Mouse (Mus musculus) heart, postnatal 25 days (tissue): ENCODE measurements around the gene Sars. TPM values are rescaled to one million over a fixed set of nuclear protein-coding genes. Genes with fewer than 3 reads are reported as not detected.

Experiments
- DNase-seq: peaks from one replicate; pipeline ENCODE4 v3.0.0; 2022; ENCODE audit warnings: low spot score
- intact Hi-C: fragments of 180-260 bp; cut with DNase I; formaldehyde crosslinking; loops from one replicate; pipeline ENCODE4 v1.15.1; 2025
- total RNA-seq, 2 experiments: library from RNA; stranded (reverse); gene quantifications; 2 replicates each; pipeline ENCODE4 v1.2.3; 2021

Gene Sars
- total RNA-seq, 2 experiments from 2014 or later = 80.8 to 81.5 TPM

GRCm38 (mm10) chr3:108401692-108402527 lies 43.1 kb downstream of the Sars start:
- DNase-seq = peak; percentile 66
- intact Hi-C loops = loop anchor here (2.0 to 10.0 kb wide), 3 partner anchors 45 to 363 kb away; partner anchors contain the start of genes Sars and Tmem167b

- no peak for DNase-seq
- intact Hi-C loops = loop anchor here (2.0 to 10.0 kb wide), 3 partner anchors 47 to 364 kb away; partner anchors contain the start of genes Sars and Tmem167b
Observed at GRCm38 (mm10) chr3:108400442-108400841, 44.6 kb downstream of the Sars start.

GRCm38 (mm10) chr3:108398281-108398680 lies 46.7 kb downstream of the Sars start:
- DNase-seq = no peak
- intact Hi-C loops = no loop called here

GRCm38 (mm10) chr3:108392793-108393192 lies 52.2 kb downstream of the Sars start:
- intact Hi-C loops = no loop called here
- no peak for DNase-seq

GRCm38 (mm10) chr3:108392299-108392698 lies 52.7 kb downstream of the Sars start:
- intact Hi-C loops = no loop called here

GRCm38 (mm10) chr3:108389111-108389545 lies 55.9 kb downstream of the Sars start:
- peak; percentile 80 for DNase-seq
- intact Hi-C loops = loop anchor here (1.0 to 5.0 kb wide), 3 partner anchors 107 to 227 kb away; partner anchors contain the start of gene Atxn7l2

More at GRCm38 (mm10) chr3:108392299-108392698, 52.7 kb downstream of the Sars start:
- DNase-seq = no peak

- DNase-seq = no peak
- intact Hi-C loops = loop anchor here (5.0 kb wide), 2 partner anchors 174 to 224 kb away; partner anchors contain the start of gene Atxn7l2
Observed at GRCm38 (mm10) chr3:108386186-108386585, 58.8 kb downstream of the Sars start.

GRCm38 (mm10) chr3:108384425-108384824 lies 60.6 kb downstream of the Sars start:
- intact Hi-C loops = no loop called here

GRCm38 (mm10) chr3:108383485-108384354 lies 61.3 kb downstream of the Sars start, which contains the start of gene Psrc1:
TSS of gene Psrc1 (plus strand) at chr3:108383839.
- DNase-seq = peak; percentile 81
- intact Hi-C loops = no loop called here

More at GRCm38 (mm10) chr3:108384425-108384824, 60.6 kb downstream of the Sars start:
- DNase-seq = no peak

- intact Hi-C loops = no loop called here
- DNase-seq = no peak
Observed at GRCm38 (mm10) chr3:108381945-108382875, 62.8 kb downstream of the Sars start.

GRCm38 (mm10) chr3:108380695-108381094 lies 64.3 kb downstream of the Sars start:
- intact Hi-C loops = no loop called here
- DNase-seq = no peak

GRCm38 (mm10) chr3:108378875-108379663 lies 65.9 kb downstream of the Sars start:
- intact Hi-C loops = no loop called here
- DNase-seq = no peak

Other genes starting within 250 kb of the Sars start
- 1 to 10 TPM; 4.9 to 5.1 TPM for gene Cyb561d1, start 244.0 kb downstream of the Sars start, total RNA-seq
- 1 to 10 TPM; 2.4 to 3.3 TPM for gene Atxn7l2, start 234.3 kb downstream of the Sars start, total RNA-seq
- under 1 TPM; 0.57 to 0.87 TPM for gene Sypl2, start 218.6 kb downstream of the Sars start, total RNA-seq
- 10 to 100 TPM; 52.5 to 53.8 TPM for gene Psma5, start 188.3 kb downstream of the Sars start, total RNA-seq
- gene Sort1, start 161.1 kb downstream of the Sars start, total RNA-seq = 10 to 100 TPM; 17.1 to 18.9 TPM
- gene Mybphl, start 80.3 kb downstream of the Sars start, total RNA-seq = 10 to 100 TPM; 58.9 to 60.3 TPM
- gene Psrc1, start 61.4 kb downstream of the Sars start, total RNA-seq = under 1 TPM; 0.16 to 0.45 TPM
- gene Celsr2, start 29.7 kb downstream of the Sars start, total RNA-seq = 1 to 10 TPM; 4.2 to 5.3 TPM
- not detected for gene 1700013F07Rik, start 88.9 kb upstream of the Sars start, total RNA-seq
- under 1 TPM; 0.05 to 0.17 TPM for gene 5330417C22Rik, start 91.3 kb upstream of the Sars start, total RNA-seq
- 10 to 100 TPM; 24.5 to 25.4 TPM for gene Tmem167b, start 117.3 kb upstream of the Sars start, total RNA-seq
- 10 to 100 TPM; 16.4 to 17.0 TPM for gene Taf13, start 126.5 kb upstream of the Sars start, total RNA-seq
- gene Wdr47, start 146.1 kb upstream of the Sars start, total RNA-seq = 1 to 10 TPM; 7.4 to 9.7 TPM
- 10 to 100 TPM; 38.4 to 43.1 TPM for gene Clcc1, start 208.7 kb upstream of the Sars start, total RNA-seq